Mouse (Mus musculus): ENCODE results near the gene Cdh3.
"Not testable (repeated sequence)": the region's sequence is repeated elsewhere in the genome, so short reads cannot be mapped to it uniquely, and the experiment has no call there.

DNA sequence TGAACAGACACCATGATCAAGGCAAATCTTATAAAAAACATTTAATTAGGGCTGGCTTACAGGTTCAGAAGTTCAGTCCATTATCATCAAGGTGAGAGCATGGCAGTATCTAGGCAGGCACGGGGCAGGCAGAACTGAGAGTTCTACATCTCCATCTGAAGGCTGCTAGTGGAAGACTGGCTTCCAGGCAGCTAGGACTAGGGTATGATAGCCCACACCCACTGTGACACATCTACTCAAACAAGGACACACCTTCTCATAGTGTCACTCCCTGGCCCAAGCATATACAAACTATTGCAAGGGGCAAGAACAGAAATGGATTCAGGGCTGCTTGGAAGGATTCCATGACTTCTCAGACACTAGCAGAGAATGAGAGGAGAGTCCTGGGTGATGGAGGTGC lies 61.5 kb downstream of the Cdh3 start:
- not testable (repeated sequence) for TF ChIP-seq EP300, CTCF (IDR thresholded peaks at IDR 0.05; ENCODE audit: low read depth)
